ENCODE assay signal across 10 mouse cellular contexts in the genomic region with DNA sequence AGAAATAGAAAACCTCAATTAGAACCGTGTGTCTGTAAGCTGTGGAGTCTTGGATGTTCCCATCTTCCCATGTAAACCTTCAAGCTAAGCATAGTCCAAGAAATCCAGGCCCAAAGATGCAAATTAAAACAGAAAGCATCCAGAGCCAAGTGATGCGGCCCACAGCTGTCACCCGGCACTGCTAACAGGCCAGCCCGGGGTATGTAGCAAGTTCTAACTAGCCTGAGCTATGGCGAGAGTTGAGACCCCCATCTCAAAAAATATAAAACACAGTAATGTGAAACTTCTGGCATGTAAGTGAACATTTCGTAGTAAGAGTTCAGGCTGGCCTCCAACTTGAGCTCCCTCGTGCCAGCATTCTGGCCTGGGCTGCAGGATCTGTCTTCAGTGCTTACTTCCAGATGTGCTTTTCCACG. TPM values are rescaled to one million over a fixed set of nuclear protein-coding genes. Genes with fewer than 3 reads are reported as not detected.
DNase-seq lines count a peak whose midpoint lies in the region; ATAC-seq and TF ChIP-seq lines count a peak whose summit lies in the region.
"Had no signal": no experiment of that assay in that cellular context is flagged by ENCODE, and none has a peak within 500 bp of the region (broad histone marks: within the 10 kb centered on the region; RNA-seq: fewer than 3 reads in every experiment).

No protein-coding gene starts in this region.

- H3K9ac ChIP-seq in hindbrain, embryonic 15.5 days, result no peak overlapping the region
- H3K9ac ChIP-seq in hindbrain, embryonic 12.5 days, result no peak overlapping the region
- no peak overlapping the region for H3K9ac ChIP-seq in limb, embryonic 13.5 days
- no peak overlapping the region for H3K9ac ChIP-seq in liver, postnatal 0 days (replicated peaks)
- no peak overlapping the region for H3K9ac ChIP-seq in midbrain, embryonic 13.5 days (replicated peaks)

- H3K4me2 ChIP-seq in hindbrain, embryonic 15.5 days, result no peak overlapping the region
- H3K4me2 ChIP-seq in hindbrain, embryonic 12.5 days (replicated peaks), result no peak overlapping the region
- H3K4me2 ChIP-seq in limb, embryonic 13.5 days (replicated peaks), result no peak overlapping the region
- H3K4me2 ChIP-seq in liver, postnatal 0 days (ENCODE audit: low read depth, low read length), result no peak overlapping the region
- H3K4me2 ChIP-seq in midbrain, embryonic 13.5 days (replicated peaks), result no peak overlapping the region

- 0 out of 2 replicates have a peak, but pooled peaks cover 3% of the 10 kb centered on the region for H3K4me1 ChIP-seq in hindbrain, embryonic 15.5 days (replicated peaks)
- no peaks in the 10 kb centered on the region for H3K4me1 ChIP-seq in hindbrain, embryonic 12.5 days
- peaks cover 4% of the 10 kb centered on the region for H3K4me1 ChIP-seq in cortical plate, adult 2 months (ENCODE audit: control insufficient read depth, insufficient read depth, low read length)
- peaks cover 5% of the 10 kb centered on the region for H3K4me1 ChIP-seq in limb, embryonic 13.5 days
- H3K4me1 ChIP-seq in liver, postnatal 0 days (ENCODE audit: insufficient read depth), result no peaks in the 10 kb centered on the region
- H3K4me1 ChIP-seq in midbrain, embryonic 13.5 days (replicated peaks), result no peaks in the 10 kb centered on the region

- no peak for ATAC-seq in hindbrain, embryonic 15.5 days (ENCODE audit: low FRiP score, low read depth)
- ATAC-seq in hindbrain, embryonic 12.5 days (ENCODE audit: low FRiP score), result no peak
- no peak for ATAC-seq in limb, embryonic 13.5 days (ENCODE audit: low FRiP score, low read depth)
- no peak for ATAC-seq in liver, postnatal 0 days
- no peak for ATAC-seq in midbrain, embryonic 13.5 days

- peaks cover 60% of the 10 kb centered on the region for H3K36me3 ChIP-seq in hindbrain, embryonic 15.5 days
- peaks cover 70% of the 10 kb centered on the region for H3K36me3 ChIP-seq in hindbrain, embryonic 12.5 days
- peaks cover 59% of the 10 kb centered on the region for H3K36me3 ChIP-seq in limb, embryonic 13.5 days
- peaks cover 44% of the 10 kb centered on the region for H3K36me3 ChIP-seq in liver, postnatal 0 days (replicated peaks; ENCODE audit: insufficient read depth, low read length)
- peaks cover 84% of the 10 kb centered on the region for H3K36me3 ChIP-seq in midbrain, embryonic 13.5 days

- whole genome bisulfite sequencing in hindbrain, embryonic 15.5 days, result 82% methylated on average over 8 of the region's 8 CpGs
- 85% methylated on average over 8 of the region's 8 CpGs for WGBS in hindbrain, embryonic 12.5 days
- WGBS in limb, embryonic 13.5 days, result 52% methylated on average over 8 of the region's 8 CpGs
- WGBS in liver, postnatal 0 days (ENCODE audit: insufficient replicate concordance), result 76% methylated on average over 8 of the region's 8 CpGs
- WGBS in midbrain, embryonic 13.5 days, result 97% methylated on average over 8 of the region's 8 CpGs

- 0 out of 2 replicates have a peak overlapping the region, but pooled peaks have one; percentile 55 for H3K27ac ChIP-seq in hindbrain, embryonic 15.5 days (replicated peaks)
- no peak overlapping the region for H3K27ac ChIP-seq in hindbrain, embryonic 12.5 days
- H3K27ac ChIP-seq in cortical plate, adult 2 months (ENCODE audit: insufficient read depth, low read length), result peak overlapping the region; percentile 43
- H3K27ac ChIP-seq in limb, embryonic 13.5 days, result peak overlapping the region; percentile 61
- no peak overlapping the region for H3K27ac ChIP-seq in liver, postnatal 0 days (ENCODE audit: low read depth)
- no peak overlapping the region for H3K27ac ChIP-seq in midbrain, embryonic 13.5 days

- TF ChIP-seq CTCF in cortical plate, adult 2 months (IDR thresholded peaks at IDR 0.05; ENCODE audit: extremely low read depth, insufficient read depth, low read length), result no peak
- no peak for TF ChIP-seq CTCF in liver, postnatal 0 days (IDR thresholded peaks at IDR 0.05; ENCODE audit: low read depth)

- peak; percentile 46 for DNase-seq in gastrocnemius, postnatal 10 days
- no peak for DNase-seq in liver, postnatal 0 days
- no peak for DNase-seq in cerebellum, adult 11-12 months
- DNase-seq: embryo, embryonic 11 days; layer of hippocampus, postnatal 36 days had no signal

- TF ChIP-seq EP300 in liver, postnatal 0 days (IDR thresholded peaks at IDR 0.05; ENCODE audit: low read depth), result no peak

- TF ChIP-seq POLR2A in cortical plate, adult 2 months (IDR thresholded peaks at IDR 0.05; ENCODE audit: extremely low read depth, insufficient read depth, low read length), result no peak

- H3K4me3 ChIP-seq in hindbrain, embryonic 15.5 days, result no peak overlapping the region
- H3K4me3 ChIP-seq in hindbrain, embryonic 12.5 days, result no peak overlapping the region
- H3K4me3 ChIP-seq in cortical plate, adult 2 months (ENCODE audit: insufficient read depth, low read length), result no peak overlapping the region
- no peak overlapping the region for H3K4me3 ChIP-seq in limb, embryonic 13.5 days
- H3K4me3 ChIP-seq in liver, postnatal 0 days (ENCODE audit: low read depth, low read length), result no peak overlapping the region
- H3K4me3 ChIP-seq in midbrain, embryonic 13.5 days (replicated peaks), result no peak overlapping the region

- no peaks in the 10 kb centered on the region for H3K27me3 ChIP-seq in hindbrain, embryonic 15.5 days
- H3K27me3 ChIP-seq in hindbrain, embryonic 12.5 days, result no peaks in the 10 kb centered on the region
- H3K27me3 ChIP-seq in limb, embryonic 13.5 days, result no peaks in the 10 kb centered on the region
- H3K27me3 ChIP-seq in liver, postnatal 0 days (ENCODE audit: insufficient read depth, low read length), result no peaks in the 10 kb centered on the region
- no peaks in the 10 kb centered on the region for H3K27me3 ChIP-seq in midbrain, embryonic 13.5 days

- no peaks in the 10 kb centered on the region for H3K9me3 ChIP-seq in hindbrain, embryonic 15.5 days
- H3K9me3 ChIP-seq in hindbrain, embryonic 12.5 days (replicated peaks), result no peaks in the 10 kb centered on the region
- H3K9me3 ChIP-seq in limb, embryonic 13.5 days, result no peaks in the 10 kb centered on the region
- H3K9me3 ChIP-seq in liver, postnatal 0 days (ENCODE audit: low read length), result no peaks in the 10 kb centered on the region
- H3K9me3 ChIP-seq in midbrain, embryonic 13.5 days, result no peaks in the 10 kb centered on the region

RNA-seq across cellular contexts. Expression of a gene that starts 59.4 kb away (rescaled TPM):
- polyA plus RNA-seq in hindbrain, embryonic 15.5 days (2015; fragmentation: Nextera tagmentation; extraction: Ambion mirVana), result 12.7 and 14.4 TPM in 2 replicates
- polyA plus RNA-seq in hindbrain, embryonic 12.5 days (2016; fragmentation: Nextera tagmentation; extraction: Ambion mirVana), result 29.0 and 31.1 TPM in 2 replicates
- polyA plus RNA-seq in cortical plate, adult 2 months (2012; rRNA removed), result 13.4 and 14.3 TPM in 2 replicates
- total RNA-seq in gastrocnemius, postnatal 10 days (2021), result 10 to 100 TPM; 51.5 to 55.9 TPM
- 46.4 and 46.5 TPM in 2 replicates for polyA plus RNA-seq in limb, embryonic 13.5 days (2015; fragmentation: Nextera tagmentation; extraction: Ambion mirVana)
- 23.5 and 24.4 TPM in 2 replicates for polyA plus RNA-seq in liver, postnatal 0 days (2015; fragmentation: Nextera tagmentation; extraction: Ambion mirVana)
- 19.6 and 19.9 TPM in 2 replicates for polyA plus RNA-seq in midbrain, embryonic 13.5 days (2015; fragmentation: Nextera tagmentation; extraction: Ambion mirVana)

Comparison
In these comparisons a context has a peak if more than half of its experiments do, and no peak if none do; other contexts are left out.
1. H3K27ac ChIP-seq: peak in hindbrain, embryonic 15.5 days (single experiment), cortical plate, adult 2 months (single experiment) and limb, embryonic 13.5 days (single experiment); none in hindbrain, embryonic 12.5 days (single experiment), liver, postnatal 0 days (single experiment) and midbrain, embryonic 13.5 days (single experiment).